Mouse (Mus musculus) heart, adult 2 months (tissue): ENCODE results near the gene Xpo6. TPM values are rescaled to one million over a fixed set of nuclear protein-coding genes. Genes with fewer than 3 reads are reported as not detected.

ENCODE experiments used
- DNase-seq, 2 experiments: peaks; one replicate each; pipeline ENCODE4 v3.0.0; 2021
- H3K27ac ChIP-seq: fragments of 200-600 bp; 2 replicates; pipeline ENCODE4 v1.8.1; 2022
- H3K27me3 ChIP-seq: fragments of 200-500 bp; 2 replicates; pipeline ENCODE4 v1.6.1; 2012; ENCODE audit warnings: mild to moderate bottlenecking, low read length, inconsistent platforms, mixed read lengths; ENCODE audit not compliant: control insufficient read depth, insufficient read depth
- H3K36me3 ChIP-seq: fragments of 200-500 bp; 2 replicates; pipeline ENCODE4 v1.6.1; 2012; ENCODE audit warnings: low read length, inconsistent platforms; ENCODE audit not compliant: control insufficient read depth, insufficient read depth
- H3K4me1 ChIP-seq: fragments of 200-500 bp; 2 replicates; pipeline ENCODE4 v1.6.1; 2011; ENCODE audit warnings: low read length; ENCODE audit not compliant: control insufficient read depth, insufficient read depth
- H3K4me3 ChIP-seq: fragments of 200-600 bp; 2 replicates; pipeline ENCODE4 v1.8.1; 2022
- H3K79me2 ChIP-seq: fragments of 200-500 bp; replicated peaks from 2 replicates; pipeline ENCODE4 v1.6.1; 2012; ENCODE audit warnings: mild to moderate bottlenecking, inconsistent platforms, low read length, moderate library complexity, mixed read lengths; ENCODE audit not compliant: control insufficient read depth, insufficient read depth
- H3K9ac ChIP-seq: fragments of 200-500 bp; 2 replicates; pipeline ENCODE4 v1.6.1; 2012; ENCODE audit warnings: low read depth, mild to moderate bottlenecking, control low read depth, inconsistent platforms, low read length, mixed read lengths
- CTCF ChIP-seq: fragments of 200-600 bp; IDR thresholded peaks from 2 replicates; pipeline ENCODE4 v1.8.1; 2022; ENCODE audit warnings: antibody characterized with exemption, mild to moderate bottlenecking, moderate library complexity
- EP300 ChIP-seq: fragments of 200-500 bp; IDR thresholded peaks from 2 replicates; pipeline ENCODE4 v1.6.1; 2011; ENCODE audit warnings: low read depth, low read length, control low read depth; ENCODE audit not compliant: insufficient read depth
- POLR2A ChIP-seq: fragments of 200-500 bp; IDR thresholded peaks from 2 replicates; pipeline ENCODE4 v1.6.1; 2011; ENCODE audit warnings: mild to moderate bottlenecking, low read depth, low read length, control low read depth; ENCODE audit not compliant: insufficient read depth
- WGBS: fragments of 180-500 bp; shearing (Covaris S2); methylation state at CpG from one replicate; pipeline ENCODE4 v1.1.7; 2018; 5-methylcytosine and 5-hydroxymethylcytosine counted together
- intact Hi-C: fragments of 180-260 bp; cut with DNase I; formaldehyde crosslinking; loops from one replicate; pipeline ENCODE4 v1.15.1; 2025
- polyA plus RNA-seq: library from polyadenylated mRNA; depleted of rRNA; stranded (reverse); fragments of >200 nt; gene quantifications from 2 replicates; pipeline ENCODE4 v1.2.3, GENCODE M21; 2012
- total RNA-seq, 2 experiments: library from RNA; stranded (reverse); gene quantifications; 2 replicates each; pipeline ENCODE4 v1.2.3; 2021

Gene Xpo6
- total and polyA plus RNA-seq, 3 experiments = 16.5 to 133 (median 16.8) TPM

DNA sequence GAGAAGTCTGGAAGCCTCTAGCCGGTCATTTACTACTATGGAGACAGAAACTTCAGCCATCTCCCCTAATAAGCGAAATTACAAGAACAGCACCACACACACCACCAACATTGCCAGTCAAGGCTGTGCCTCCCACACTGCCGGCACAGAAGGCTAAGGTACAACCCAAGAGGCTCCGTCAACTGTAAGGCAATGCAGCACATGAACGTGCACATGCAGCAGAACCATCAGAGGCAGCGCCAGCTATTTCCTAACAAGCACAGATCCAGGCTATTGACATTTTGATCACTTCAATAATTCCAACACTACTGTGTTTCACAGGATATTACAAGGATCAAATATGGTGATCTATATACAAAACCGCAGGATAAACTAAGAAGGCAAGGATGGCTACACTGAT lies 24.8 kb downstream of the Xpo6 start:
- 66% methylated on average over 7 of the region's 7 CpGs for WGBS
- Histone ChIP-seq H3K9ac (no peak overlapping the region), H3K27ac (no peak overlapping the region), H3K4me1 (peaks cover 5% of the 10 kb centered on the region), H3K79me2 (peaks cover 7% of the 10 kb centered on the region), H3K36me3 (peaks cover 3% of the 10 kb centered on the region), H3K27me3 (no peaks in the 10 kb centered on the region), H3K4me3 (no peak overlapping the region)
- intact Hi-C loops = no loop called here
- no peak for DNase-seq
- TF ChIP-seq CTCF = no peak
- TF ChIP-seq POLR2A = no peak
- no peak for TF ChIP-seq EP300

- peaks cover 3% of the 10 kb centered on the region for H3K36me3 ChIP-seq
- H3K79me2 ChIP-seq = peaks cover 7% of the 10 kb centered on the region
- peaks cover 5% of the 10 kb centered on the region for H3K4me1 ChIP-seq
- H3K27ac ChIP-seq = no peak overlapping the region
- TF ChIP-seq CTCF (no peak), POLR2A (no peak), EP300 (no peak)
- H3K27me3 ChIP-seq = no peaks in the 10 kb centered on the region
- H3K4me3 ChIP-seq = no peak overlapping the region
- H3K9ac ChIP-seq = no peak overlapping the region
- DNase-seq = no peak
- intact Hi-C loops = no loop called here
- 69% methylated on average over 2 of the region's 2 CpGs for WGBS
Observed at GRCm38 (mm10) chr7:126174863-126175262, 25.4 kb downstream of the Xpo6 start.

DNA sequence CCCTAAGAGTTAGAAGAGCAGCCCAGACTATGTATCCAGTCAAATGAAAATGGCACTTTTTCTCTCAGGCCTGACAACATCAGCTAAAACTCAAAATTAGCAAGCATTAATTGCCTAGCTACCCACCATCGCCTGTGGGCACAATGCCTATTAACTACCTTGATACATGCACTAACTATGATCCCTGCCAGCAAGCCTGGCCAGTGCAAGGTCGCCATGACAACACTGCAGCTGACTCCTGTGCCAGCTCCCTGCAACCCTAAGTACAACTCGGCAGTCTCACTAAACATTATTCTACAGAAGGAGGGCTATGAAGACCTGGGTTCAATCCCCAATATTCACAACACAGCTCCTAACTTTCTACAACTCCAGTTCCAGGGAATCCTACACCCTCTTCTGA lies 28.3 kb downstream of the Xpo6 start:
- no peak for TF ChIP-seq EP300
- TF ChIP-seq POLR2A = no peak
- no peak for TF ChIP-seq CTCF
- peaks cover 3% of the 10 kb centered on the region for H3K4me1 ChIP-seq
- no peak overlapping the region for H3K4me3 ChIP-seq
- peaks cover 1% of the 10 kb centered on the region; the same call in 1 of the 2 replicates for H3K79me2 ChIP-seq
- peaks cover 2% of the 10 kb centered on the region for H3K36me3 ChIP-seq
- 76% methylated on average over 3 of the region's 3 CpGs for WGBS
- H3K27me3 ChIP-seq = no peaks in the 10 kb centered on the region
- no peak overlapping the region for H3K9ac ChIP-seq
- DNase-seq = no peak
- no peak overlapping the region for H3K27ac ChIP-seq
- intact Hi-C loops = no loop called here

DNA sequence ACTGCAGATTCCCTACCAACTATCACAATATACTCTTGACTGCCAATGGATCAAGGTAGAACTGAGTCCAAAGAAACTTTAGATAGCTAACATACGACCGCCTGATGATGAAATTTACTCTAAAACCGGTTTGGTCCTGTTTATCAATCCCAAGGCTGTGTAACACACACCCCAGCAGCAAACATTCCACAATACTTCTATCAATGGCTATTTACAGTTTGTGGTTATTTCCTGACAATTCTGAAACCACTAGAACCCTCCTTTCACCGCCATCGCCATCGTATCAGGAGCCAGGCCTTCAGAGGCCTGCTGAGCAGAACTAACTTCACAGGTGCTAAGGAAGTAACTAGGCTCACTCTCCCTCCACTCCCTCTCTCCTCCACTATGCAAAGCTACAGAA lies 31.7 kb downstream of the Xpo6 start:
- no peak for TF ChIP-seq POLR2A
- no peak for DNase-seq
- Histone ChIP-seq H3K36me3 (no peaks in the 10 kb centered on the region; the same call in 1 of the 2 replicates), H3K4me3 (no peak overlapping the region), H3K79me2 (0 out of 2 replicates have a peak, but pooled peaks cover 1% of the 10 kb centered on the region), H3K4me1 (no peaks in the 10 kb centered on the region; the same call in 1 of the 2 replicates), H3K27ac (no peak overlapping the region), H3K9ac (no peak overlapping the region), H3K27me3 (no peaks in the 10 kb centered on the region)
- intact Hi-C loops = no loop called here
- 94% methylated on average over 6 of the region's 6 CpGs for WGBS

GRCm38 (mm10) chr7:126167426-126167825 lies 32.9 kb downstream of the Xpo6 start:
- no peaks in the 10 kb centered on the region; the same call in 1 of the 2 replicates for H3K36me3 ChIP-seq
- no peak overlapping the region for H3K9ac ChIP-seq
- no peaks in the 10 kb centered on the region for H3K4me1 ChIP-seq
- no peak for DNase-seq
- no peaks in the 10 kb centered on the region for H3K27me3 ChIP-seq
- H3K79me2 ChIP-seq = 0 out of 2 replicates have a peak, but pooled peaks cover 1% of the 10 kb centered on the region
- no peak overlapping the region for H3K4me3 ChIP-seq
- TF ChIP-seq POLR2A (no peak), EP300 (no peak), CTCF (no peak)
- no peak overlapping the region for H3K27ac ChIP-seq
- 18% methylated on average over 3 of the region's 3 CpGs for WGBS
- intact Hi-C loops = no loop called here

DNA sequence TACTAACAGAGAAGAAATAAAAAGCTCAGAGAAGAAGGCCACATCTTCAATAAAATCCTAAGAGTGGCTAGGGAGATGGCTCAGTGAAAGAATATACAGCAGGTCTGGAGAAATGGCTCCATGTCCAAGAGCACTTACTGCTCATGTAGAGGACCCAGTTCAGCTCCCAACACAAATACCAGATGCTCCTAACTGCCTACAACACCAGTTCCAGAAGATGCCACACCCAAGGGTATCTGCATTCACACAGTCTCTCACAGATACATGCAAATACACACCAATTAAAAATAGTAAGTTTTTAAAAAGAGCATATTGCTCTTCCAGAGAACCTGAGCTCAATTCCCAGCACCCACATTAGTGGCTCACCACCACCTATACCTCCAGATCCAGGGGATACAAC lies 33.7 kb downstream of the Xpo6 start:
- intact Hi-C loops = no loop called here
- H3K79me2 ChIP-seq = no peaks in the 10 kb centered on the region
- no peak overlapping the region for H3K9ac ChIP-seq
- no peaks in the 10 kb centered on the region for H3K27me3 ChIP-seq
- TF ChIP-seq POLR2A (no peak), CTCF (no peak), EP300 (no peak)
- DNase-seq = no peak
- no peaks in the 10 kb centered on the region; the same call in 1 of the 2 replicates for H3K36me3 ChIP-seq
- H3K27ac ChIP-seq = no peak overlapping the region
- no peak overlapping the region for H3K4me3 ChIP-seq
- no peaks in the 10 kb centered on the region for H3K4me1 ChIP-seq
